ENCODE assay signal across 8 mouse cellular contexts in the genomic region with DNA sequence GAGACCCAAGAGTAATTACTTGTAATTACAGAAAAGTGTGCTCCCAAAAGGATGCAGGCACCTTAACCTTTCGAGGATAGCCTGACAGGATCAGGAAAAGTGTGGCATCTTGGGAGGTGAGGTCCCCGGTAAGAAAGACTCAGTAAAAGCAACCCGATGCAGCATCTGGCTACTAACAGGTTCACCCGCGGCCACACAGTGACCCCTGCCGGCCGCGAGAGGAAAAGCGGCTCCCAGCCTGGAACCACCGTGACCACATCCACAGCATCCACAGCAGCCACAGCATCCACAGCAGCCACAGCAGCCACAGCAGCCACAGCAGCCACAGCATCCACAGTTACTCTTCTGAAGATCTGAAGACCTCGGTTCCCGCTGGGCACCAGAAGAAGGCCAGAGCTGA. TPM values are rescaled to one million over a fixed set of nuclear protein-coding genes. Genes with fewer than 3 reads are reported as not detected.
DNase-seq lines count a peak whose midpoint lies in the region; ATAC-seq lines count a peak whose summit lies in the region.

No protein-coding gene starts in this region.

- no peak overlapping the region for H3K9ac ChIP-seq in heart, embryonic 11.5 days (ENCODE audit: low read depth, low read length)

- 3% methylated on average over 12 of the region's 12 CpGs for WGBS in heart, embryonic 11.5 days (ENCODE audit: insufficient replicate concordance)

- H3K4me3 ChIP-seq in heart, embryonic 11.5 days (ENCODE audit: low read depth, low read length): no peak overlapping the region

- ATAC-seq in heart, embryonic 11.5 days (replicated peaks; ENCODE audit: insufficient number of reproducible peaks, low FRiP score, low TSS enrichment): no peak

- peaks cover 47% of the 10 kb centered on the region for H3K27me3 ChIP-seq in heart, embryonic 11.5 days (ENCODE audit: control insufficient read depth, insufficient read depth, low read length)

- DNase-seq in heart, adult 11 months: peak; percentile 87
- DNase-seq in 3T3-L1 (ENCODE audit: low read depth, low spot score) (peak; percentile 66), NIH3T3 (ENCODE audit: low read depth) (peak; percentile 81)
- DNase-seq in embryo, embryonic 10 days (ENCODE audit: low spot score): peak; percentile 59
- DNase-seq in kidney, postnatal 14 days: peak; percentile 67
- peak; percentile 37 to 60 for DNase-seq in lung, postnatal 4 days
- DNase-seq in testis, postnatal 10 days (ENCODE audit: low spot score): peak; percentile 73

- no peaks in the 10 kb centered on the region for H3K9me3 ChIP-seq in heart, embryonic 11.5 days (replicated peaks; ENCODE audit: control insufficient read depth, low read length)

- H3K36me3 ChIP-seq in heart, embryonic 11.5 days (ENCODE audit: control insufficient read depth, insufficient read depth, low read length): no peaks in the 10 kb centered on the region

- no peak overlapping the region for H3K4me2 ChIP-seq in heart, embryonic 11.5 days

- no peaks in the 10 kb centered on the region for H3K4me1 ChIP-seq in heart, embryonic 11.5 days (ENCODE audit: control insufficient read depth, insufficient read depth, low read length)

- H3K27ac ChIP-seq in heart, embryonic 11.5 days (ENCODE audit: low read depth, low read length): no peak overlapping the region

RNA-seq across cellular contexts. Expression of a gene that starts 36.4 kb away (rescaled TPM):
- polyA plus RNA-seq in heart, embryonic 11.5 days (2014; fragmentation: Nextera tagmentation; extraction: Ambion mirVana): 0.09 TPM in 1 of 2 replicates, not detected in the other

RNA-seq across cellular contexts. Expression of a gene that starts 40.8 kb away (rescaled TPM):
- polyA plus RNA-seq in heart, embryonic 11.5 days (2014; fragmentation: Nextera tagmentation; extraction: Ambion mirVana): not detected in 2 replicates

RNA-seq across cellular contexts. Expression of a gene that starts 46.8 kb away (rescaled TPM):
- 0.06 TPM in 1 of 2 replicates, not detected in the other for polyA plus RNA-seq in heart, embryonic 11.5 days (2014; fragmentation: Nextera tagmentation; extraction: Ambion mirVana)

RNA-seq across cellular contexts. Expression of a gene that starts 51.5 kb away (rescaled TPM):
- 0.28 and 0.31 TPM in 2 replicates for polyA plus RNA-seq in heart, embryonic 11.5 days (2014; fragmentation: Nextera tagmentation; extraction: Ambion mirVana)

RNA-seq across cellular contexts. Expression of a gene that starts 57.4 kb away (rescaled TPM):
- polyA plus RNA-seq in heart, embryonic 11.5 days (2014; fragmentation: Nextera tagmentation; extraction: Ambion mirVana): 0.32 and 0.90 TPM in 2 replicates
